Mouse (Mus musculus) limb, embryonic 11.5 days (tissue): ENCODE measurements around the gene Cacna2d4. TPM values are rescaled to one million over a fixed set of nuclear protein-coding genes. Genes with fewer than 3 reads are reported as not detected.

Source experiments
- ATAC-seq: fragments of 200-750 bp; cut with Nextera tagmentation; 2 replicates; pipeline ENCODE4 v1.8.0; 2017; ENCODE audit warnings: low read depth; ENCODE audit not compliant: insufficient number of reproducible peaks, low FRiP score, low TSS enrichment
- DNase-seq: peaks from one replicate; pipeline ENCODE4 v3.0.0-alpha.2; 2015; ENCODE audit warnings: low spot score
- H3K27ac ChIP-seq: fragments of 300-500 bp; sonication (generic); replicated peaks from 2 replicates; pipeline ENCODE4 v1.5.1; 2014; ENCODE audit warnings: low read depth, mild to moderate bottlenecking, low read length
- H3K27me3 ChIP-seq: fragments of 300-500 bp; sonication (generic); 2 replicates; pipeline ENCODE4 v1.6.1; 2014; ENCODE audit warnings: mild to moderate bottlenecking, low read length, mixed read lengths; ENCODE audit not compliant: control insufficient read depth, insufficient read depth
- H3K36me3 ChIP-seq: fragments of 300-500 bp; sonication (generic); 2 replicates; pipeline ENCODE4 v1.6.1; 2014; ENCODE audit warnings: mild to moderate bottlenecking, low read length, moderate library complexity, mixed read lengths; ENCODE audit not compliant: control insufficient read depth, insufficient read depth
- H3K4me1 ChIP-seq: fragments of 300-500 bp; sonication (generic); 2 replicates; pipeline ENCODE4 v1.6.1; 2014; ENCODE audit warnings: low read length, mixed read lengths; ENCODE audit not compliant: control insufficient read depth, insufficient read depth
- H3K4me2 ChIP-seq: fragments of 300-500 bp; sonication (generic); 2 replicates; pipeline ENCODE4 v1.6.1; 2014; ENCODE audit warnings: low read depth, mild to moderate bottlenecking, moderate library complexity; ENCODE audit not compliant: severe bottlenecking
- H3K4me3 ChIP-seq: fragments of 300-500 bp; sonication (generic); 2 replicates; pipeline ENCODE4 v1.5.1; 2014; ENCODE audit warnings: low read depth, low read length
- H3K9ac ChIP-seq: fragments of 300-500 bp; sonication (generic); 2 replicates; pipeline ENCODE4 v1.6.1; 2014; ENCODE audit warnings: mild to moderate bottlenecking, low read length
- H3K9me3 ChIP-seq: fragments of 300-500 bp; sonication (generic); 2 replicates; pipeline ENCODE4 v1.6.1; 2016; ENCODE audit warnings: low read length; ENCODE audit not compliant: control insufficient read depth
- WGBS: fragments of 180-500 bp; shearing (Covaris S2); extraction: QIAGEN DNeasy Blood & Tissue Kit; methylation state at CpG from one replicate; pipeline ENCODE4 v1.1.7; 2014; 5-methylcytosine and 5-hydroxymethylcytosine counted together
- polyA plus RNA-seq: library from polyadenylated mRNA; unstranded; fragments of >200 nt; fragmentation: Nextera tagmentation; extraction: Ambion mirVana; gene quantifications from 2 replicates; pipeline ENCODE4 v1.2.1, GENCODE M21; 2014

The Cacna2d4 gene
- 0.03 TPM in 2 replicates for polyA plus RNA-seq

GRCm38 (mm10) chr6:119236241-119236640 lies at the start of gene Cacna2d4:
TSS of gene Cacna2d4 (plus strand) at chr6:119236526.
- no peak for ATAC-seq

DNA sequence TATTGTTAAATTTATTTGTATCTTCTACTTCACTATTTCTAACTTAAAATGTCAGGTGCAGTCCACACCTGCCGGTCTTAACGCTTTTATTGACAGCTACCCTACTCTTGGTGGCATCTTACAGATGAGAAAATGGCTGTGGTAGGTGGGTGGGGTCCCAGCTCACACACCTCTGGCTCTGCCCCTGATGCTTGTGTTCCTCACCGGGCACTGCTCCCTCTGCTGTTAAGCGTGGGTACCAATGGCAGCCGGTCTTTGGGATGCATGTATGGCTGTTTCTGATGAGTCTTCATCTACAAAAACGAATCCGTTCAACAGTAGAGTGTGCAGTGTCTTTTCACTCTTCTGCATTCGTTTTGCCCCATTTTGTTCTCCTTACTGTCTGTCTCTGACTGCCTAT lies 49.7 kb upstream of the Cacna2d4 start:
- DNase-seq = no peak
- no peaks in the 10 kb centered on the region for H3K4me1 ChIP-seq
- whole genome bisulfite sequencing = 54% methylated on average over 8 of the region's 8 CpGs

More at GRCm38 (mm10) chr6:119236241-119236640, at the start of gene Cacna2d4:
- no peak within 1 kb of the TSS for H3K4me3 ChIP-seq
- no peak within 1 kb of the TSS for H3K27ac ChIP-seq
- no peak within 1 kb of the TSS for H3K9ac ChIP-seq
- no peaks in the 10 kb centered on the region for H3K4me1 ChIP-seq
- H3K4me2 ChIP-seq = no peak within 1 kb of the TSS
- no peaks in the 10 kb centered on the region for H3K27me3 ChIP-seq
- H3K9me3 ChIP-seq = no peaks in the 10 kb centered on the region
- WGBS = 50% methylated on average over 1 of the region's 1 CpGs
- no peak for DNase-seq
- H3K36me3 ChIP-seq = no peaks in the 10 kb centered on the region

DNA sequence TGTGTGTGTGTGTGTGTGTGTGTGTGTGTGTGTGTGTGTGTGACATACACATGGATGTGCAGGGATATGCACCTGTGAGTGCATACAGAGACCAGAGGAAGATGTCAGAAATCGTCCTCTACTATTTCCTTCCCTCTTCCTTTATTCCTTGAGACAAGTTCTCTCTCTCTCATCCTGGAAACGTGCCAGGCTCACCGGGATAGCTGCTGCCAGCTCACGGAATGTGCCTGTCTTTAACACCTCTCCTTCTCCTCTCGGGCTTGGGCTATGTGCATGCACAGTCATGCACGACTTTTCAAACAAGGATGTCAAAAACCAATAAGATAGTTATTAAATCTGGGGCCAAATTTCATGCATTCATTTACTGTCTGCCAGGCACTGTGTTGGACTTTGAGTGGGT lies 48.7 kb upstream of the Cacna2d4 start:
- peaks cover 2% of the 10 kb centered on the region; the same call in 1 of the 2 replicates for H3K36me3 ChIP-seq
- WGBS = 83% methylated on average over 6 of the region's 6 CpGs

More for the DNA sequence above, 49.7 kb upstream of the Cacna2d4 start:
- Histone ChIP-seq H3K4me3 (no peak overlapping the region), H3K9me3 (no peaks in the 10 kb centered on the region), H3K9ac (no peak overlapping the region), H3K4me2 (no peak overlapping the region; the same call in 1 of the 2 replicates), H3K27me3 (no peaks in the 10 kb centered on the region), H3K27ac (no peak overlapping the region), H3K36me3 (peaks cover 2% of the 10 kb centered on the region; the same call in 1 of the 2 replicates)
- ATAC-seq = no peak

GRCm38 (mm10) chr6:119191478-119191877 lies 44.8 kb upstream of the Cacna2d4 start:
- no peaks in the 10 kb centered on the region for H3K27me3 ChIP-seq
- no peak for ATAC-seq
- H3K9ac ChIP-seq = no peak overlapping the region
- no peak overlapping the region for H3K27ac ChIP-seq
- no peaks in the 10 kb centered on the region for H3K4me1 ChIP-seq
- WGBS = 89% methylated on average over 4 of the region's 4 CpGs
- peaks cover 2% of the 10 kb centered on the region; the same call in 1 of the 2 replicates for H3K36me3 ChIP-seq
- no peak for DNase-seq
- no peaks in the 10 kb centered on the region for H3K9me3 ChIP-seq
- no peak overlapping the region for H3K4me2 ChIP-seq
- H3K4me3 ChIP-seq = no peak overlapping the region

More for the DNA sequence above, 48.7 kb upstream of the Cacna2d4 start:
- H3K27ac ChIP-seq = no peak overlapping the region
- no peaks in the 10 kb centered on the region for H3K27me3 ChIP-seq
- no peaks in the 10 kb centered on the region for H3K4me1 ChIP-seq
- H3K9me3 ChIP-seq = no peaks in the 10 kb centered on the region
- no peak overlapping the region for H3K4me2 ChIP-seq
- no peak overlapping the region for H3K9ac ChIP-seq
- DNase-seq (no peak), ATAC-seq (no peak)
- H3K4me3 ChIP-seq = no peak overlapping the region

- H3K9ac ChIP-seq = no peak overlapping the region
- H3K9me3 ChIP-seq = no peaks in the 10 kb centered on the region
- no peaks in the 10 kb centered on the region for H3K27me3 ChIP-seq
- DNase-seq = no peak
- H3K4me3 ChIP-seq = no peak overlapping the region
- no peak for ATAC-seq
- 45% methylated on average over 15 of the region's 15 CpGs for WGBS
- H3K27ac ChIP-seq = no peak overlapping the region
- no peak overlapping the region for H3K4me2 ChIP-seq
- H3K36me3 ChIP-seq = peaks cover 2% of the 10 kb centered on the region; the same call in 1 of the 2 replicates
- no peaks in the 10 kb centered on the region; the same call in 1 of the 2 replicates for H3K4me1 ChIP-seq
Measured at GRCm38 (mm10) chr6:119193571-119194154, 42.7 kb upstream of the Cacna2d4 start.

GRCm38 (mm10) chr6:119194161-119194560 lies 42.2 kb upstream of the Cacna2d4 start:
- Histone ChIP-seq H3K9me3 (no peaks in the 10 kb centered on the region), H3K27ac (no peak overlapping the region), H3K4me1 (no peaks in the 10 kb centered on the region; the same call in 1 of the 2 replicates), H3K27me3 (no peaks in the 10 kb centered on the region), H3K9ac (no peak overlapping the region), H3K36me3 (peaks cover 2% of the 10 kb centered on the region; the same call in 1 of the 2 replicates), H3K4me2 (no peak overlapping the region), H3K4me3 (no peak overlapping the region)
- no peak for DNase-seq
- WGBS = 42% methylated on average over 9 of the region's 9 CpGs
- ATAC-seq = no peak

DNA sequence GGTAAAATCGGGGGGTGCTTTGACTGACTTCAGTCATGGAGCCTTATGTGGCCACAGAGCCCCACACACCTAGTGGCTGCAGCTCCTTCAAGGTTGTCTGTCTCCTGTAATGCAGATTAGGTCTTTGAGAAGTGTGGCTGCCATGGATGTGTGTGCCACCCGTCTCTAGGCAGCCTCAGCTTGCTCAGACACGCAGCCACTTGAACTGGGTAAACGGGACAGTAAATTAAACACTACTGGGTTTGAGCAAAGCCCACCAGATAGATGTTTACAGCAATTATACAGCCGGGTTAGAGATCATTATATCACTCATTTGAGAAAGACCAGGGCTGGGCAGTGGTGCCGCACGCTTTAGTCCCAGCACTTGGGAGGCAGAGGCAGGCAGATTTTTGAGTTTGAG lies 41.7 kb upstream of the Cacna2d4 start:
- ATAC-seq (no peak), DNase-seq (no peak)
- Histone ChIP-seq H3K4me2 (no peak overlapping the region), H3K36me3 (peaks cover 2% of the 10 kb centered on the region; the same call in 1 of the 2 replicates), H3K9ac (no peak overlapping the region), H3K4me1 (no peaks in the 10 kb centered on the region; the same call in 1 of the 2 replicates), H3K27ac (no peak overlapping the region), H3K27me3 (no peaks in the 10 kb centered on the region), H3K9me3 (no peaks in the 10 kb centered on the region), H3K4me3 (no peak overlapping the region)
- 51% methylated on average over 7 of the region's 7 CpGs for WGBS

- H3K27ac ChIP-seq = no peak within 1 kb of the TSS
- H3K4me3 ChIP-seq = no peak within 1 kb of the TSS
- ATAC-seq (no peak), DNase-seq (no peak)
- no peak within 1 kb of the TSS for H3K9ac ChIP-seq
- 62% methylated on average over 17 of the region's 17 CpGs for WGBS
- H3K9me3 ChIP-seq = no peaks in the 10 kb centered on the region
- no peaks in the 10 kb centered on the region for H3K27me3 ChIP-seq
- no peaks in the 10 kb centered on the region for H3K36me3 ChIP-seq
- H3K4me1 ChIP-seq = no peaks in the 10 kb centered on the region; the same call in 1 of the 2 replicates
- no peak within 1 kb of the TSS for H3K4me2 ChIP-seq
Measured at GRCm38 (mm10) chr6:119196382-119197305, 39.7 kb upstream of the Cacna2d4 start, which contains the start of gene Cacna1c. TSS of gene Cacna1c (minus strand) at chr6:119196418.
